Mouse (Mus musculus): ENCODE results near the gene Dph1. TPM values are rescaled to one million over a fixed set of nuclear protein-coding genes. Genes with fewer than 3 reads are reported as not detected.

Dph1 gene
- polyA plus RNA-seq, 1 experiment from 2014 or later, result 19.7 TPM

DNA sequence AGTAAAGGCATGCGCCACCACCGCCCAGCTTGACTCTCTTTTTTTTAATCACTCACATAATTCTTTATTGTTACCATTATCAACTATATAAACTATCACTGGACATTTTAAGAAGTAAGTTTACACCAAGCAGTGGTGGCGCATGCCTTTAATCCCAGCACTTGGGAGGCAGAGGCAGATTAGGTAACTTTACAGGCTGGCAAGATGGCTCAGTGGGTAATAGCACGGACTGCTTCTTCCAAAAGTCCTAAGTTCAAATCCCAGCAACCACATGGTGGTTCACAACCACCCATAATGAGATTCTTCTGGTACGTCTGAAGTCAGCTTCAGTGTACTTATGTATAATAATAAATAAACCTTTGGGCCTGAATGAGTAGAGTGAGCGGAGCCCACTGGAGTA, 61.6 kb downstream of the Dph1 start:
- no peaks in the 10 kb centered on the region for H3K9me3 ChIP-seq (replicated peaks; ENCODE audit: control insufficient read depth, low read length)
- peaks cover 15% of the 10 kb centered on the region for H3K4me1 ChIP-seq (ENCODE audit: control insufficient read depth, insufficient read depth, low read length)
- H3K9ac ChIP-seq (ENCODE audit: low read length), result no peak overlapping the region
- H3K4me2 ChIP-seq (ENCODE audit: low read depth, low read length), result no peak overlapping the region
- no peak for ATAC-seq (replicated peaks; ENCODE audit: extremely low read depth, insufficient read depth, low FRiP score)
- no peak overlapping the region for H3K4me3 ChIP-seq (ENCODE audit: low read length)
- H3K27ac ChIP-seq (ENCODE audit: low read length), result no peak overlapping the region
- no peaks in the 10 kb centered on the region for H3K27me3 ChIP-seq (ENCODE audit: control insufficient read depth, insufficient read depth, low read length)
- WGBS, result 98% methylated on average over 6 of the region's 6 CpGs
- no peaks in the 10 kb centered on the region for H3K36me3 ChIP-seq (ENCODE audit: control insufficient read depth, insufficient read depth)

MicroRNAs within 50 kb of the gene (microRNA counts, 519-probe panel; counts per million panel counts)
- microRNA mmu-miR-132 (2,579 counts per million, percentile 63 among the panel's probes with 10 or more counts), microRNA mmu-miR-212 (not detected)

Small RNA genes lying within 50 kb of the gene (microRNA-seq; reads per million reads assigned to microRNA genes)
- gene Mir132, result 275 reads per million, percentile 66 among the genes with 10 or more reads in this experiment
- 26.9 reads per million, percentile 38 among the genes with 10 or more reads in this experiment for gene Mir212

Other genes with a start within 250 kb of the Dph1 start
- gene Hic1, start 21.7 kb downstream of the Dph1 start, polyA plus RNA-seq (2015; fragmentation: Nextera tagmentation; extraction: Ambion mirVana), result 7.1 and 9.8 TPM in 2 replicates
- gene Ovca2, start 12.4 kb downstream of the Dph1 start, polyA plus RNA-seq (2015; fragmentation: Nextera tagmentation; extraction: Ambion mirVana), result 18.4 and 18.7 TPM in 2 replicates
- gene Rtn4rl1, start 2.5 kb upstream of the Dph1 start, polyA plus RNA-seq (2015; fragmentation: Nextera tagmentation; extraction: Ambion mirVana), result 12.4 and 13.1 TPM in 2 replicates
- gene Rpa1, start 157.1 kb upstream of the Dph1 start, polyA plus RNA-seq (2015; fragmentation: Nextera tagmentation; extraction: Ambion mirVana), result 95.1 and 96.0 TPM in 2 replicates
- 13.8 and 16.3 TPM in 2 replicates for gene Smyd4, start 157.2 kb upstream of the Dph1 start, polyA plus RNA-seq (2015; fragmentation: Nextera tagmentation; extraction: Ambion mirVana)
- gene Serpinf1, start 231.5 kb upstream of the Dph1 start, polyA plus RNA-seq (2015; fragmentation: Nextera tagmentation; extraction: Ambion mirVana), result 37.4 and 40.1 TPM in 2 replicates
- 0.39 and 0.75 TPM in 2 replicates for gene Serpinf2, start 248.3 kb upstream of the Dph1 start, polyA plus RNA-seq (2015; fragmentation: Nextera tagmentation; extraction: Ambion mirVana)